ENCODE assay signal across 8 mouse cellular contexts in genomic region chr9:108307021-108307807, GRCm38 (mm10). TPM values are rescaled to one million over a fixed set of nuclear protein-coding genes. Genes with fewer than 3 reads are reported as not detected.
A peak's percentile ranks its signal among the peaks of the same experiment; 100 is the strongest.
DNase-seq lines count a peak whose midpoint lies in the region; ATAC-seq lines count a peak whose summit lies in the region.

No protein-coding gene starts in this region.

- H3K9ac ChIP-seq in forebrain, embryonic 11.5 days (ENCODE audit: low read length), result peak overlapping the region; percentile 94
- H3K9ac ChIP-seq in liver, embryonic 12.5 days, result peak overlapping the region; percentile 99

- peak; percentile 50 for DNase-seq in cerebellum, adult 9-10 months
- DNase-seq in cerebellum, postnatal 4 days (ENCODE audit: low spot score in 2 of 2), result no peak
- DNase-seq in 3T3-L1 (ENCODE audit: low read depth, low spot score), result peak; percentile 39
- no peak for DNase-seq in forebrain, embryonic 11.5 days (ENCODE audit: low spot score)
- no peak for DNase-seq in adrenal gland, postnatal 10 days
- no peak for DNase-seq in kidney, adult 9 months
- no peak for DNase-seq in Muller cell, postnatal 12 days (ENCODE audit: inconsistent ontology term)

- H3K9me3 ChIP-seq in forebrain, embryonic 11.5 days (ENCODE audit: control insufficient read depth, low read length), result no peaks in the 10 kb centered on the region
- H3K9me3 ChIP-seq in liver, embryonic 12.5 days (replicated peaks), result no peaks in the 10 kb centered on the region

- peak overlapping the region; percentile 99; the same call in 1 of the 2 replicates for H3K27ac ChIP-seq in forebrain, embryonic 11.5 days (ENCODE audit: low read depth, low read length)
- peak overlapping the region; percentile 100 for H3K27ac ChIP-seq in liver, embryonic 12.5 days

- H3K4me3 ChIP-seq in forebrain, embryonic 11.5 days (ENCODE audit: low read depth, low read length), result peak overlapping the region; percentile 90
- H3K4me3 ChIP-seq in liver, embryonic 12.5 days, result peak overlapping the region; percentile 94

- H3K36me3 ChIP-seq in forebrain, embryonic 11.5 days (ENCODE audit: control insufficient read depth, insufficient read depth, low read length), result no peaks in the 10 kb centered on the region
- peaks cover 43% of the 10 kb centered on the region for H3K36me3 ChIP-seq in liver, embryonic 12.5 days

- no peak for ATAC-seq in forebrain, embryonic 11.5 days (replicated peaks; ENCODE audit: low FRiP score)
- no peak for ATAC-seq in liver, embryonic 12.5 days

- peak overlapping the region; percentile 59 for H3K4me2 ChIP-seq in forebrain, embryonic 11.5 days (ENCODE audit: low read depth, low read length, severe bottlenecking)
- H3K4me2 ChIP-seq in liver, embryonic 12.5 days, result peak overlapping the region; percentile 92

- WGBS in forebrain, embryonic 11.5 days, result 28% methylated on average over 12 of the region's 12 CpGs
- WGBS in liver, embryonic 12.5 days (ENCODE audit: insufficient replicate concordance), result 8% methylated on average over 12 of the region's 12 CpGs

- peaks cover 3% of the 10 kb centered on the region; the same call in 1 of the 2 replicates for H3K4me1 ChIP-seq in forebrain, embryonic 11.5 days (replicated peaks; ENCODE audit: control insufficient read depth, insufficient read depth, low read length)
- H3K4me1 ChIP-seq in liver, embryonic 12.5 days, result peaks cover 58% of the 10 kb centered on the region

- H3K27me3 ChIP-seq in forebrain, embryonic 11.5 days (ENCODE audit: control insufficient read depth, insufficient read depth, low read length), result no peaks in the 10 kb centered on the region
- no peaks in the 10 kb centered on the region for H3K27me3 ChIP-seq in liver, embryonic 12.5 days (replicated peaks)

RNA-seq across cellular contexts. Expression of gene Tcta, which starts 1.3 kb away (rescaled TPM):
- polyA plus RNA-seq in forebrain, embryonic 11.5 days (2014; fragmentation: Nextera tagmentation; extraction: Ambion mirVana), result 20.8 and 25.5 TPM in 2 replicates
- polyA plus RNA-seq in liver, embryonic 12.5 days (2016; fragmentation: Nextera tagmentation; extraction: Ambion mirVana), result 13.4 TPM in 2 replicates
- 10 to 100 TPM; 28.9 to 36.6 TPM for total RNA-seq in adrenal gland, postnatal 10 days (2021)

RNA-seq across cellular contexts. Expression of gene Rhoa, which starts 1.3 kb away (rescaled TPM):
- polyA plus RNA-seq in forebrain, embryonic 11.5 days (2014; fragmentation: Nextera tagmentation; extraction: Ambion mirVana), result 298 and 303 TPM in 2 replicates
- polyA plus RNA-seq in liver, embryonic 12.5 days (2016; fragmentation: Nextera tagmentation; extraction: Ambion mirVana), result 249 and 259 TPM in 2 replicates
- total RNA-seq in adrenal gland, postnatal 10 days (2021), result 100 to 1,000 TPM; 352 to 357 TPM

RNA-seq across cellular contexts. Expression of gene Amt, which starts 10.6 kb away (rescaled TPM):
- 25.1 and 25.9 TPM in 2 replicates for polyA plus RNA-seq in forebrain, embryonic 11.5 days (2014; fragmentation: Nextera tagmentation; extraction: Ambion mirVana)
- 10.9 and 12.9 TPM in 2 replicates for polyA plus RNA-seq in liver, embryonic 12.5 days (2016; fragmentation: Nextera tagmentation; extraction: Ambion mirVana)
- 10 to 100 TPM in 1 of 2 experiments, 1 to 10 TPM in 1; 9.3 to 14.7 TPM for total RNA-seq in adrenal gland, postnatal 10 days (2021)

RNA-seq across cellular contexts. Expression of gene Nicn1, which starts 17.0 kb away (rescaled TPM):
- 46.8 and 61.8 TPM in 2 replicates for polyA plus RNA-seq in forebrain, embryonic 11.5 days (2014; fragmentation: Nextera tagmentation; extraction: Ambion mirVana)
- 5.8 and 7.9 TPM in 2 replicates for polyA plus RNA-seq in liver, embryonic 12.5 days (2016; fragmentation: Nextera tagmentation; extraction: Ambion mirVana)
- 10 to 100 TPM; 20.2 to 28.6 TPM for total RNA-seq in adrenal gland, postnatal 10 days (2021)

RNA-seq across cellular contexts. Expression of gene Gpx1, which starts 31.5 kb away (rescaled TPM):
- polyA plus RNA-seq in forebrain, embryonic 11.5 days (2014; fragmentation: Nextera tagmentation; extraction: Ambion mirVana), result 740 and 778 TPM in 2 replicates
- 5,938 and 5,957 TPM in 2 replicates for polyA plus RNA-seq in liver, embryonic 12.5 days (2016; fragmentation: Nextera tagmentation; extraction: Ambion mirVana)
- total RNA-seq in adrenal gland, postnatal 10 days (2021), result 100 to 1,000 TPM; 424 to 480 TPM

Comparison
In these comparisons a context has a peak if more than half of its experiments do, and no peak if none do; other contexts are left out.
1. DNase-seq: peak in cerebellum, adult 9-10 months (single experiment) and 3T3-L1 (single experiment); none in cerebellum, postnatal 4 days (0 of 2), forebrain, embryonic 11.5 days (single experiment), adrenal gland, postnatal 10 days (single experiment), kidney, adult 9 months (single experiment) and Muller cell, postnatal 12 days (single experiment).